Mouse (Mus musculus) frontal cortex, adult 2 months (tissue): ENCODE measurements at regions not wholly inside any gene's neighbourhood (a gene's known extent, or its start where the extent isn't known, plus 50 kb on each side); places are given as distances from the start of the nearest gene placed in this dataset.

ENCODE experiments used
- DNase-seq, 2 experiments: peaks; one replicate each; pipeline ENCODE4 v3.0.0; 2022; ENCODE audit warnings: low spot score in 1 of 2; ENCODE audit errors: extremely low spot score in 1 of 2

DNA sequence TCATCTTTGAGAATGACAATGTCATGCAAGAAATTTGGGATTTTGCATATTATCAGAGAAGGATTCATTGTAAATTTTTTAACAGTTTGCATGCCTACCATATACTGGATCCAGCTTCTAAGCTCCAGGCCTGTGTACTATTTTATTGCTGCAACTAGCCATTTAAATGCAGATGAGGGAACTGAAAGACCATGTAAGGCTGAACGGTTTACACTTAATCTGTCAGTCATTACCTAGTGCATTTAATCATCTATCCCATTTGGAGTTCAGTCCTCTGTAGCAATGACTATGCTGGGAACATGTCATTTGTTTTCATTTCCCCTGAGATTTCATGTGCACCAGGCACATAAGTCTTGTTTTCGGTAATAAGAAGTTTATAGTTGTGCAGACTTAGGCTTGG is 631.8 kb upstream of the Gm21961 start:
- DNase-seq: no peak

DNA sequence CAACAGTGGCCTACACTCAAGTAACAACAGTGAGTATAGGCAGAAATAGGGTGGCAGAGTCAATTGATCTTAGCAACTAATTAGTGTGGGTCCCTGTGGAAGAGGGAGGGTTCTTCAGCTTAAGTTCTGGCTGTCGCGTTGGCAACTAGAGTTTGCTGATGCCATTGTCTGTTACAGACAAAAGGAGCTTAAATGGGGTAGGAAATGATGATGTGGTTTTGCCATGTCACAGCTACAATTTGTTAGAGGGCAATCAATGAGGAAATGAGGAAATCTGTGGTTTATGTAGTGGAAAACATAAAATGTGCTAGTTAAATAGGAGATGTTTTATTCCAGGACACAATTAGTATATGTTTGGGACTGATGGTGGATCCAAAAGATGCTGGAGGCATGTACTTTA is 624.8 kb upstream of the Gm21961 start:
- no peak for DNase-seq

DNA sequence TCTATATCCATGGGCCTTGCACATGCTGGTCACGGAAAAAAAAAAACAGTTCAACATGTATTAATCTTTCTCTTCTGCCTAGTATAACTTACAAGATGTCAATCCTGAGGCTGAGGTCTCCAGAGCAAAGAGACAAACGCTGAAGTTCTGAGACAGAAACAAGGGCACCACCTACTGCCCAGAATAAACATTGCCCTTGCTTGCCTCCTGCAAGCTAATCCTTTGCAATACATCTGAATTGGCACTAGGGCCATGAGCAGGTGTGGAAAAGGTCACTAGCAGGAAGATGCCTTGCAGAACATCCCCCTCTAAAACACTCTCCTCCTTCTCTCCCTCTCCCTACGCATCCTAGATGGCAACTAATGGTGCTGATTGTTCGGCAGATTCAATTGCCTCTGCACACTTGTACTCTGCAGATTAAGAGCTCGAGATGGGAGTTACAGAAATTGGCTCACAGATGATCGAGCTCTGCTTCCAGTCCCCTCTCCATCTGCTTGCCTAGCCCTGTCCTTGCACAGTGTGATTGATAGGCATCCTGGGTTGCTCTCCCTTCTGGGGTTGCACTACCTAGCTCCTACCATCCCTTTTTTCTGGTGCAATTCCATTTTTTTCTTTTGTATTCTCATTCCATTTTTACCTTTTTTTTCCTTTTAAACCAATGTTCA is 622.9 kb upstream of the Gm21961 start:
- peak; percentile 11 to 89 for DNase-seq

DNA sequence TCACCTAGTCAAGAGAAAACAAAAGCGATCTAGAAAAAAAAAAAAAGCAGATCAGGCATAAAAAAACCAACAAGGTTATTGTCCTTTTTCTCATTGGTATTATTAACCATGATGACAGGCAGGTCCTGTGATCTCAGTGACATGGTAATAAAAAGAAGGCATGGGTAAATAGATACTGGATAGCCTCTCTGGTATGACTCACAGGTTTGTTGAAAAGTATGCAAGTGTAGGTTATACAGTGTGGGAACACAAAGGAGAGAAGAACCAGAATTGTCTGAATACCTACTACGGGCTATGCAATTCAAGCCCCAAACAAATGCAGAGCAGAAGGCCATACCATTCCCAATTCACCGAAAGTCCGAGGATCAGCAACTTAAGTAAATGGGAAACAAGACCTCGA is 617.7 kb upstream of the Gm21961 start:
- no peak for DNase-seq

DNA sequence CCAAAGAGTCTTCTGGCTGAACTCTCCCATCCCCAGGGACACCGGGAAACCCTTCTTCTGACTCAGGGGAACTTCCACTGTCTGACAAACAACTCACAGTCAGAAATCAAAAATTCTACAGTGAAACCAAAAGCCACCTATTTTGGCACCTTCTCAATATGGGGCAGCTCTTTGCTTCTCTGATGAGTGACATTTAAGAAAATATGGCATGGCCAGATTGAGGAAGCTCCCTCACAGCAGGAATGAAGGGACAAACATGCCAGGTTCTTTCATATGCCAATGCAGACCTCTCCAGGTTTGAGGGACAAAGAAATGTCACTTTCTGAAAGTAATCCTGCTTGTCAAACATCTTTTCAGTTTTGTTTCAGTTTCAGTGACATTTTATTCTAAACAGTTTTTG is 615.8 kb upstream of the Gm21961 start:
- DNase-seq: no peak

DNA sequence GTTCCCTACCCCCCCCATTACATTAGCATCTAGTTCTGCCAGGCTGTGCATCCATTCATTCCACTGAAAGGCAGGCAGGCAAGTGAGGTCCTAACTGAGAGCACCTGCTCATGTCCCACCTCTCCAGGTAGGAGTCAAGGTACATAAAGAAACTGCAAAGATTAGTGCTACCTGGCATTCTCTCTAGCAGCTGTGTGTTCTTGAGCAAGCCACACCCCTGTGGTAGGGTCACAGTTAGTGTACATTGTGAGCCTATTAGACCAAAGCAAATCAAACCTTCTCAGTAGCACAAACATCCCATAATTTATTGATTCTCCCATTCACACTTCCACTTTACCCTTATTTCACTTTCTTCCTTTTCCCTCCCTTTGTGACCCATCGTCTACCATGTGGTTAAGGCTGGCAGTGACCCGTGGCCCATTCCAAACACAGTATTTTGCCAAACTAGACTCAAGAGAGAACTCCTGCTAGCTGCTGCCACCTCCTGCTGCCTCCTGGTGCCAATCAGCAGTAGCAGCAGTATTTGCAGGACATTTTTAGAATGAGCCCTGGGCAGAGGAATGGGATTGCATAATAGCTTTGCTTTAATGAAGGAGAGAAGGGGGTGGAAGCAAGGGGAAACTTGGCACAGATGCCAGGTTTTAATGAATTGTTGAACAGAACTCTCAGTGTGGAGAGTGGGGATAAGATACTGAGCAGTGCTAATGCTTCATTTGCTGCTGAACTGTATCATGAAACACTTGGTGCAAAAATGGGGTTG is 578.2 kb upstream of the Gm21961 start:
- peak; percentile 72 to 83 for DNase-seq

DNA sequence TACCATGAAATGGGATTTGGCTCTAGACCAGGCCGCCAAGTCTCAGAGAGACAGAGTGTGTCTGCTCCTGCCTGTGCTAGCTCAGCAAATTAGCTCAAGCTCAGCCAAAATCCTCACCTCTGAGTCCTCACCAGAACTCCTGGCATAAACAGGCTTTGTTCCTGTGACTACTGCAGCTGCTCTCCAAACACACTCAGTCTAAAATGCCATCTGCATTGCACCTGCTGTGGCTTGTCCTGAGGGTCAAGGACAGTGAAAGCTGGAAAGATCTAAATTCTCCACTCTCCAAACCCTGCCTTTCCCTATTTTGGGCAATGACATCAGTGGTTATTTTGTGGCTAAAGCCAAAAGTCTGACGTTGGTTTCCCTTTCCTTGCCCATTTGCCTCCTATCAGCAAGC is 570.9 kb upstream of the Gm21961 start:
- DNase-seq: no peak

DNA sequence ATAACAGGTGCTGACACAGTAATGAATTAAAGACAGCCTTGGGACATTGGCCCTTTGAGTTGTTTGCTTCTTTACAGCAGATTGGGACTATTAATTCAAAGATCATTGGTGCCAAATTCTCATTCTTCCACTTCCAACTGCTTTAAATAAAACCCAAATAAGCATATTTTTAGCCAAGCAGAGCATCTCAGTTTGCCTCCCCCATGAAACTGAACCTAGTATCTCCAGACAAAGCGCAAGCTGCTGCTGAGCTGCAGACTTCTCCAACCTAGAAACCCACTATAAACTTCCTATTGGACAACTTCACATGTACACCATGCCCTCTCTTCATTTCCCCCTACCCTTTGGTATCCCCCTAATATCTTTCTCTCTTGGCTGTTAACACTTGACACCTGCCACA is 564.6 kb upstream of the Gm21961 start:
- no peak for DNase-seq

DNA sequence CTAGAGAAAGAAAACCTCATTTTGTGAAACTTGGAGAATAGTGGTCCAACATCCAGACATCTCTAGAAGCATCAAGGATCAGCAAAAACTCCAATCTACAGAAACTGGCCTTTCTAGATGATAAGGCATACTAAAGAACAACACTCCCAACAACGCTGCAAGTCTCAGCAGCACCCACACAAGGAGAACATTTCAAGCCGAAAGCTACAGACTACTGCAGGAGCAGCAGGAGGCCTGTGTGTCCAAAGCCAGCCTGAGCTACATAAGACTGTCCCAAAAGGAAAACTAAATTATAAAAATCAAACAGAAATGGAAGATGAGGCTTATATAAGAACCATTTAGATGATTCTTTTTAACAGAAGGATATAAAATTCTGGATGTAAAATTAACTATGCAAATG is 553.2 kb upstream of the Gm21961 start:
- no peak for DNase-seq

DNA sequence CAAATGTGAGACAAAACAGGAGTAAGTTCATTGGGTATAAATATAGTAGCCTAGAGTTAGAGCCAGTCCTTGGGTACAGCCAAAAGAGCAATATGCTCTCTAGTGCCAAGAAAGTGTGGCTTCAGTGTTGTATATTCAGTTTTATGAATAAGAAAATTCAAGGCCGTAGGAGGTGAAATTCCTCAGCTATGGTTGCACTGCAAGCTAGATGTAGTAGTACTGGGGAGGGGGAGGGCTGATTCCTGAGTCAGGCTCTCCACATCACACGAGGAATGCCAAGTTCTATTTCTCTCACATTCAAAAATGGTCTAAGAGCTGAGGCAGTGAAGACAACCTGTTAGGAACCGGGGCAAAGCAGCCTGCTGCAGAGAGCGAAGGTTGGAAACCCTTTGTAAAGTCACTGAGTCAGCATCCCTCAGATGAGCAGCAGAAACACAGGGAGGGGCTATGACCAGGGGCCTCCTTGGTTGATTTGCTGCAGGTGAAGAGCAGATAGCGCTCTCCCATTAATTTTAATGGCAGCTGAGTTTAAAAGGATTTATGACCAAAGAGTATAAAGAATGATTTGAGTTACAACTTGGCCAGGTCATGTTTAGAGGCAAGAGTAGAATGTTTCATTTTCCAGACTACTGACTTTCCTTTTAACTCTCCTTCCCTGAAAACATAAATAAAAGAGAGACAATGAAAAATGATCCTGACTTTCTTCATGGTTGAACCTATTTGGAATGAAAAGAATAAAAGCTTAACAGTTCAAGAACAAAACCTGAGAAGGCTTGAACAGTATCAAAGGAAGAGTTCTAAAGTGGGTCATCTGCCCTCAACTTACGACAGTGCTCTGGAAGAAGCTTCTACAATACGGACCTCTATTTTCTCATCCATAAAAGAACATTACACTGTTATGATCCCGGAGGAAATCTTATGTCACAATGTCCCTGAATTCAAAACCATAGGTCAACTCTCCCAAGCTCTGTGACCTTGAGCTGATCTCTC is 543.4 kb upstream of the Gm21961 start:
- peak; percentile 20 to 54 for DNase-seq

DNA sequence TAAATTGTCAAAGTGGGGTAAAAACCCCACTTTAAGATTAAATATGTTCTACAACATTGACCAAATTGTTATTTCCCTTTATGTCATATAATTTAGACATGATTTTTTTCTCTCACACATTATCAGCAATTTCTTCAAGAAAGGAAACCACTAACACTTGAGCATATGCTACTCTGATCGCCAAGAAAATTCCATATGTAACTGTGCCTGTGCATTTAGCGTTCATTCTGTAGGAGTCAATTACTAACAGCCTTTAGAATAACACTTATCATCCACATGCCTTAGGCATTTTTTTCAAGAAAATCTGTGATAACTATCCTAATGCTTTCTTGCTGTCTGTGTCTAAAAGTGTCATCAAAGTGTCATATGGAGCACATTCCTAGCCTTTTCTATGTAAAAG is 534.3 kb upstream of the Gm21961 start:
- no peak for DNase-seq

DNA sequence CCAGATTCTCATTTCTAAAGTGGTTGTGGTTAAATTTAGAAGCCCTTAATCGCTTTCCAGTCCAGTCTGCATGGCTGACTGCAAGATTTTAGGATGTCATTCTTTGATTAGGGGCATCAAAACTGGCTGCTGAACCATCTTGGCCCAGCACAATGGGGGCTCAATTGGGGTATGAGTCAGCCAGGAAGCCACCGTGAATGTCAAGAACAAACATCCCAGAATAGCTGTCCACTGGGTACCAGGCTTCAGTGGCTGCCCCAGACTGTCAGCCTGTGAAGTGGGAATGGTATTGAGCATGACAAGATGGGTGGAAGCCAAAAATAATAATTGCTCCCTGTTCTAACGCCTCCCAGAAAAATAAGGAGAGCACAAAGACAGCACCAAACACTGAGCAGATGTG is 520.9 kb upstream of the Gm21961 start:
- no peak for DNase-seq

DNA sequence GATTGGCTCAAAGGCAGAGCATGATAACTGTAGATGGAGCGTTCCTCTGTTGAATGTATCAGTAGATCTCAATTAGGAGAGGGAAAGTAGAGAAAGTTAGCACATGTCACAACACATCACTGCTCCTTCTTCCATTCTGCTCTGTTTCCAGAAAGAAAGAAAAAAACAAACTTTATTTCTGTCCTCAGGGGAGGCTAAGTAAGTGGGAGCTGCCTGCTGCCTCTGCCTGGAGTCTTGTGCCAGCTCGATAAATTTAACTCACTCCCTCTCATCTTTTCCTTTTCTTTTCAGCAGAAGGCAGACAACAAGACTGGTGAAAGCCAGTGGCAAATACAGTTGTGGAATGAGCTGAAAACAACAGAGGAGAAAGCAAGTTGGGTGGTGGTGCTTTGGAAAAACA is 517.5 kb upstream of the Gm21961 start:
- peak; percentile 33 to 64 for DNase-seq

DNA sequence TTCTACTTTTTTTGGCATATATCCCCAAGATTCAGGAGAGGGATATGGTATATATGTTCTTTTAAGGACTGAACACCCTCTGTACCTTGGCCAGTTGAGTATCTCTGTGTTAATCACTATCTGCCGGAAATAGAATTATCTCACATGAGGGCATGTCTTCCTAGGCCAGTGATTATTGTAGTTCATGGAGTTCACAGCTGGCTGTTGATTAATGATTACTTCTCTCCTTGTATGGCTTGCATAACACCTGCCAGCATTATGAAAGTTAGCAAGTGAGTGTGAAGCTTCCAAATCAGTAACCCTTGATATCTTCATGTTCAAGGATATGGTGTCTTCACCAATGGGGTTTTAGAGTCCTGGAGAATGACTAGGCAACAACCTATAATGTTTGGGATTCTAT is 488.0 kb upstream of the Gm21961 start:
- no peak for DNase-seq

DNA sequence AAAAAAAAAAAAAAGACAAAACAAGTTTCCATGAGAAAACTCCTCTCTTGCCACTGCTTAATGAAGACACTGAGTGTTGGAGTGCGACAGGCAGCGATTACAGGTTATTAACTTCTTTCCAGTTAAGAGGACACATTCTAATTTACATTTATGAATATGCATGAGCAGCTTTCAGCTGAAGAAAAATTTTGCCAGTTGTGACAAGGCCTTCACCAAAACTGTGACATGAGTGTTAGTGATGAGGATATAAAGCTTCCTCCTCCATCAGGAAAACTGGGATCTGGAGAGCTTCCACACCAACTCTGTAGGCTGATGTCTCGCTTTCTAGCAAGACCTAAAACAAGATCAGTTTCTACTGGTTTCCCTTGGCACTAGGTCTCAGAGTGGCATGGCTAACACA is 464.2 kb upstream of the Gm21961 start:
- peak; percentile 22 to 56 for DNase-seq

DNA sequence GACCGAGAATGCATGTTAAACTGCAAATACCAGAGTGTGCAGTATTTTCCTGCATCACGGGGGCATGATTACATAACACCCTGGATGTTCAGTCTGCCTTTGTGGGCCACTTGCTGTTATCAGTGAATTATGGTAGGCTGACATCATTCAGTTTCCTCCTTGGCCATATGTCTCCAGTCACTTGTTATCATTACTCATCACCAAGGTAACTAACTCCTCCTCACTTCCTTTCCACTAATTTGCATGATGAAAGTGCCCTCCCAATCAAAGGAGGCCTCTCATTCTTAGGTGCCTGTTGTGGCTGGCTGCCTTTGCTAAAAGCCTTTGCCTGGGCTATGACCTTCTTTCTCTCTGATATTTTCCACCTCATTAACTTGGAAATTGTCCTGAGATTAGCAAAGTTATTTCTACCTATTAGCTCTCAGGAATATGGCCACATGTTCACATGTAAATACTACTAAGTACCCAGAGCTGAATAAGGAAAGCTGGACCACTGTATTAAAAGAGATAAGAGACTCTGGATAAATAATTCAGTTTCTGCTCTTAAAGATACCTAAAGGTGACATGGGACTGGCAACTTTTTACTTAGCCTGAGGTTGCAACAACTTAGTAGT is 440.6 kb upstream of the Gm21961 start:
- peak in 1 of 2 experiments; percentile 20 for DNase-seq

DNA sequence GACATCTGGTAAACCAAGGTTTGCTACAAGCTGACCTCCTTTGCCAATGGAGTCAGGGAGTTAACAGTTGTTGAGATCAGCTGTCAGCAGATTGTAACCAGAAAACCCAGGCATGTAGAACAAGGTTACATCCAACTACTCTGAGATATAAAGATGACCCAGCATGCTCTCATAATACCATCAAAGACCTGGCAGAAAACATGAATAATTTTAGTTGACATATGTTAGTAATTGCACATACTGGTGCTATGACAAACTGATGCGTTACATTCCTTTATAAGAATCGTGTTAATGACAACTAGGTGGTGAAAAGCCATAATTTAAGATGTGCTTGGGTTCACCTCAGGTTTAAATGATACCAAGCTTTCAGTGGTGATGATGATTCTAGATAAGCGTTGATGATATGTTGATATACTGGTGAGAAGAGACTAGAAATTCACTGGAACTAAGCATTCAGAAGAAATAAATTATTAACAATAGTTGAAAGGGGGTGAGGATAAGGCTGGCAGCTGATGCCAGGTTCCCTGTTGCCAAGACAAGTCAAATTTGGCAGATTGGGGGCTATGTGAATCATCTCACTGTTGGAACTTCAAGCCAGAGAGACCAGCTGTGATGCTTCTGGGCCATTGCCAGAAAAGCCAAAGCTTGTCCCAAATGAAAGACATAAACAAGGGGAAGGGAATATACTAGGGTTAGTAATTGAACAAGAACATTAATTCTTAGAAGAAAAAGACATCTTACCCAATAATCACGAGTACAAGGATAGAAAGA is 437.7 kb upstream of the Gm21961 start:
- DNase-seq: peak in 1 of 2 experiments; percentile 20

DNA sequence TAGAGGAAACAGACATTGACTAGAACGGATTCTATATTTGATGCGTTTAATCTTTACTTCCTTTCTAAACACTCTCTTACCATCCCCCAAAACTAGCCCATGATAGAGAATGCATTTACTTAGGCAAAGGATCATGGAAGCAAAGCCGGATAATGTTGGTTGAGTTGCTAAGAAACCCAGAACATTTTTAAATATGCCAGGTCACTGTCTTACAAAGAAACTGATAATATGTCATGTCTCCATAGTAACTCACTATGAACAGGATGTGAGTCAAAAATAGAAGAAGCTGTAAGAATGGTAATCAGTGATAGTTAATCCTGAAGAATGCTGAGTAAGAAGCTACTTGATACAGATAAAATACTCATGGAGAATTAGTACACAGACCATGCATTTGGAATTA is 405.0 kb upstream of the Gm21961 start:
- DNase-seq: peak; percentile 0 to 47
